Mouse (Mus musculus) erythroblast, embryonic 14.5 days (primary cell): ENCODE measurements around the gene A430078G23Rik.

ENCODE experiments used
- GATA1 ChIP-seq: IDR thresholded peaks from 2 replicates; pipeline ENCODE4 v1.6.1; 2012; ENCODE audit warnings: low read length, inconsistent platforms, mixed read lengths
- TAL1 ChIP-seq: IDR thresholded peaks from 3 replicates; pipeline ENCODE4 v1.6.1; 2012; ENCODE audit warnings: low read length, inconsistent platforms, mixed read lengths

GRCm38 (mm10) chr8:3309636-3310035 is 43.6 kb upstream of the A430078G23Rik start:
- TF ChIP-seq GATA1 (no peak), TAL1 (no peak)
